ENCODE assay signal across 15 mouse cellular contexts in the genomic region with DNA sequence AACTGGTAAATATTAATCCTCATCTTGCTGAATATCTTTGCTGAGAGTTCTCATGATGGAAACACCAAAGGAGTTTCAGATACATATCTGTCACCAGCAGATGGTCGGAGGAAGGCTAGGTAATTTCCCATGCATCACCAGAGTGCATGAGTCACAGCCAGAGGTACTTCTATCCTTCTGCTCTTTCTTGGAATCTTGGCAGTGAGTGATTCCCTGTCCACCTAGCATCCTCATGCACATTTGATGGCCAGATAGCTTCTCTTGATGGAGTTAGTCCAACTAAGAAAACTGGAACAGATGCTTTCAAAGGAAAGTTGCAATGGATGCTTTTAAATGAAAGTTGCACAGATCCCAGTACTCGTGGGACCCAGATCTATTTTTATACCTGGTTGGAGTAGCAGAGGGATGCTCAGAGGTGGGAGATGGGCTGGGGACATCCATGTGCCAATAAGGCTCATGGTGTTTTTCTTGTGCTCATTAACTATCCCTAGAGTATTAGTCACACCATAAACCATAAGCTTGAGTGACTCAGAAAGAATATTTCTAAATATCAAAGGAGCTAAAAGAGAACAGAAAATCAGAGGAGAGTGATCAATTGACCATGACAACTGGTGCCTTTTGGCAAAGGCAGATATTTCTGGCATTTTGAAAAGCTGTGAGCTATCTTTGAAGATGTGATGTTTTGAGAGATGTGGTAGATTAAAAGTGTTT.
DNase-seq lines count a peak whose midpoint lies in the region; ATAC-seq and TF ChIP-seq lines count a peak whose summit lies in the region.
"Had no signal": no experiment of that assay in that cellular context is flagged by ENCODE, and none has a peak within 500 bp of the region (broad histone marks: within the 10 kb centered on the region; RNA-seq: fewer than 3 reads in every experiment).

No protein-coding gene starts in this region.

- TF ChIP-seq POLR2A in thymus, adult 2 months (IDR thresholded peaks at IDR 0.05; ENCODE audit: control insufficient read depth, extremely low read depth, insufficient read depth, low read length, poor library complexity) = no peak

- no peaks in the 10 kb centered on the region for H3K27me3 ChIP-seq in thymus, adult 2 months (ENCODE audit: control insufficient read depth, insufficient read depth, low read length)
- H3K27me3 ChIP-seq: heart, embryonic 15.5 days; liver, embryonic 12.5 days; midbrain, embryonic 13.5 days had no signal

- no peak overlapping the region for H3K4me3 ChIP-seq in layer of hippocampus, adult 2 months
- H3K4me3 ChIP-seq in thymus, adult 2 months (ENCODE audit: control insufficient read depth, insufficient read depth, low read length) = no peak overlapping the region
- H3K4me3 ChIP-seq: forebrain, embryonic 10.5 days; heart, embryonic 15.5 days; liver, embryonic 12.5 days; midbrain, embryonic 13.5 days had no signal

- DNase-seq in CD4-positive, CD25-positive, alpha-beta regulatory T cell, adult 2 months (ENCODE audit: low read depth, low spot score) = peak; percentile 27
- peak; percentile 24 for DNase-seq in layer of hippocampus, adult 9-11 months
- no peak for DNase-seq in layer of hippocampus, adult 2 months (ENCODE audit: low spot score in 2 of 2)
- DNase-seq in fibroblast of lung, adult 2 months (ENCODE audit: low read depth) = peak; percentile 2
- no peak for DNase-seq in kidney, postnatal 14 days
- DNase-seq in thymus, adult 2 months = no peak
- DNase-seq: gastrocnemius, postnatal 25 days; lung, postnatal 10 days had no signal

- WGBS in thymus, adult 2 months = 81% methylated on average over 2 of the region's 2 CpGs

- no peaks in the 10 kb centered on the region for H3K36me3 ChIP-seq in thymus, adult 2 months (ENCODE audit: control insufficient read depth, insufficient read depth, low read length)
- H3K36me3 ChIP-seq: liver, embryonic 12.5 days had no signal

- ATAC-seq in CD4-positive, CD25-positive, alpha-beta regulatory T cell, adult 4 months = no peak
- peak; percentile 28 for ATAC-seq in activated CD4-positive, CD25-positive, alpha-beta regulatory T cell, adult 4 months
- ATAC-seq: hindbrain, embryonic 16.5 days; liver, embryonic 12.5 days; midbrain, embryonic 13.5 days had no signal

- no peaks in the 10 kb centered on the region for H3K4me1 ChIP-seq in thymus, adult 2 months (replicated peaks; ENCODE audit: control insufficient read depth, insufficient read depth, low read length)
- H3K4me1 ChIP-seq: heart, embryonic 15.5 days; liver, embryonic 12.5 days; midbrain, embryonic 13.5 days had no signal

- no peak overlapping the region for H3K27ac ChIP-seq in layer of hippocampus, adult 2 months
- no peak overlapping the region for H3K27ac ChIP-seq in thymus, adult 2 months (ENCODE audit: control insufficient read depth, insufficient read depth, low read length)
- H3K27ac ChIP-seq: forebrain, embryonic 10.5 days; heart, embryonic 15.5 days; liver, embryonic 12.5 days; midbrain, embryonic 13.5 days had no signal

- no peak for TF ChIP-seq CTCF in layer of hippocampus, adult 2 months (conservative IDR thresholded peaks at IDR 0.05)
- TF ChIP-seq CTCF in thymus, adult 2 months (IDR thresholded peaks at IDR 0.05; ENCODE audit: borderline replicate concordance, control insufficient read depth, extremely low read depth, insufficient read depth, low read length, poor library complexity) = no peak

Comparison
In these comparisons a context has a peak if more than half of its experiments do, and no peak if none do; other contexts are left out.
1. DNase-seq: peak in CD4-positive, CD25-positive, alpha-beta regulatory T cell, adult 2 months (single experiment), layer of hippocampus, adult 9-11 months (single experiment) and fibroblast of lung, adult 2 months (single experiment); none in layer of hippocampus, adult 2 months (0 of 2), kidney, postnatal 14 days (single experiment) and thymus, adult 2 months (single experiment).